Mouse (Mus musculus): ENCODE results near the gene Mapk12.

The Mapk12 gene

GRCm38 (mm10) chr15:89138531-89138930 is 2.0 kb downstream of the Mapk12 start:
- DNase-seq (ENCODE audit: low read depth, low spot score), result no peak

GRCm38 (mm10) chr15:89138046-89138405 is 2.5 kb downstream of the Mapk12 start:
- no peak for DNase-seq (ENCODE audit: low read depth, low spot score)

GRCm38 (mm10) chr15:89137378-89138045 is 3.0 kb downstream of the Mapk12 start:
- DNase-seq (ENCODE audit: low read depth, low spot score), result no peak

GRCm38 (mm10) chr15:89136461-89137155 is 3.9 kb downstream of the Mapk12 start:
- no peak for DNase-seq (ENCODE audit: low read depth, low spot score)

- DNase-seq (ENCODE audit: low read depth, low spot score), result no peak
Measured at GRCm38 (mm10) chr15:89131316-89131715, 9.2 kb downstream of the Mapk12 start.

- DNase-seq (ENCODE audit: low read depth, low spot score), result no peak
Measured at GRCm38 (mm10) chr15:89130245-89130644, 10.3 kb downstream of the Mapk12 start.

GRCm38 (mm10) chr15:89128382-89129350 is 11.8 kb downstream of the Mapk12 start, which contains the start of gene Hdac10:
TSS of gene Hdac10 (minus strand) at chr15:89128700.
- peak; percentile 73 for DNase-seq (ENCODE audit: low read depth, low spot score)

GRCm38 (mm10) chr15:89127364-89127940 is 13.1 kb downstream of the Mapk12 start:
- DNase-seq (ENCODE audit: low read depth, low spot score), result no peak

- no peak for DNase-seq (ENCODE audit: low read depth, low spot score)
Measured at GRCm38 (mm10) chr15:89126622-89127021, 13.9 kb downstream of the Mapk12 start.

- DNase-seq (ENCODE audit: low read depth, low spot score), result no peak
Measured at GRCm38 (mm10) chr15:89125351-89125750, 15.2 kb downstream of the Mapk12 start.

- DNase-seq (ENCODE audit: low read depth, low spot score), result no peak
Measured at GRCm38 (mm10) chr15:89124312-89124711, 16.2 kb downstream of the Mapk12 start.

- DNase-seq (ENCODE audit: low read depth, low spot score), result no peak
Measured at GRCm38 (mm10) chr15:89123595-89123994, 16.9 kb downstream of the Mapk12 start.

- DNase-seq (ENCODE audit: low read depth, low spot score), result peak; percentile 92
Measured at GRCm38 (mm10) chr15:89122649-89123366, 17.7 kb downstream of the Mapk12 start, which contains the start of gene Tubgcp6. TSS of gene Tubgcp6 (minus strand) at chr15:89123112.

GRCm38 (mm10) chr15:89118007-89118406 is 22.5 kb downstream of the Mapk12 start:
- DNase-seq (ENCODE audit: low read depth, low spot score), result no peak

GRCm38 (mm10) chr15:89110147-89110546 is 30.4 kb downstream of the Mapk12 start:
- no peak for DNase-seq (ENCODE audit: low read depth, low spot score)

GRCm38 (mm10) chr15:89106976-89107375 is 33.5 kb downstream of the Mapk12 start:
- no peak for DNase-seq (ENCODE audit: low read depth, low spot score)

- no peak for DNase-seq (ENCODE audit: low read depth, low spot score)
Measured at GRCm38 (mm10) chr15:89106073-89106472, 34.4 kb downstream of the Mapk12 start.

GRCm38 (mm10) chr15:89104425-89104824 is 36.1 kb downstream of the Mapk12 start:
- no peak for DNase-seq (ENCODE audit: low read depth, low spot score)

- DNase-seq (ENCODE audit: low read depth, low spot score), result no peak
Measured at GRCm38 (mm10) chr15:89103921-89104320, 36.6 kb downstream of the Mapk12 start.

GRCm38 (mm10) chr15:89102646-89103045 is 37.9 kb downstream of the Mapk12 start:
- DNase-seq (ENCODE audit: low read depth, low spot score), result no peak

- no peak for DNase-seq (ENCODE audit: low read depth, low spot score)
Measured at GRCm38 (mm10) chr15:89100823-89101222, 39.7 kb downstream of the Mapk12 start.

Measured in retina, postnatal 7 days (tissue).